Mouse (Mus musculus): Measurements from ENCODE around the gene Cep152.

Gene Cep152

DNA sequence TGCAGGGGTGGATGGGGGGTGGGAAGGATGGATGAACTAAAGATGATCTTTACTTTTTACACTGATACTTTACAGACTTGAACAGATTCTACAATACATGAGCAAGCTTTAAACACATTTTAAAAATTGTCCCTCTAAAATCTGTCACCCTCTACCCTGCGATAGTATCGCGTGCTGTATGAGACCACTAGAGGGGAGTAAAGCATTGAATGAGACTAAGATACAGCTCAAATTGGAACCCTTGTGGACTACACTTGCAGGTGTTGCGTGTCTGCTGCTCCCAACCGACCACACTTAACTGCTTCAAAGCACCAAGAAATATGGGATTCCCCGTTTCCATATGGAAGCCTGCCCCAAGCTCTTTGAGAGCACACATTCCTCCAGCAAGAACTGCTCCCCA is 69.1 kb downstream of the Cep152 start:
- no peak for DNase-seq (ENCODE audit: low spot score)

DNA sequence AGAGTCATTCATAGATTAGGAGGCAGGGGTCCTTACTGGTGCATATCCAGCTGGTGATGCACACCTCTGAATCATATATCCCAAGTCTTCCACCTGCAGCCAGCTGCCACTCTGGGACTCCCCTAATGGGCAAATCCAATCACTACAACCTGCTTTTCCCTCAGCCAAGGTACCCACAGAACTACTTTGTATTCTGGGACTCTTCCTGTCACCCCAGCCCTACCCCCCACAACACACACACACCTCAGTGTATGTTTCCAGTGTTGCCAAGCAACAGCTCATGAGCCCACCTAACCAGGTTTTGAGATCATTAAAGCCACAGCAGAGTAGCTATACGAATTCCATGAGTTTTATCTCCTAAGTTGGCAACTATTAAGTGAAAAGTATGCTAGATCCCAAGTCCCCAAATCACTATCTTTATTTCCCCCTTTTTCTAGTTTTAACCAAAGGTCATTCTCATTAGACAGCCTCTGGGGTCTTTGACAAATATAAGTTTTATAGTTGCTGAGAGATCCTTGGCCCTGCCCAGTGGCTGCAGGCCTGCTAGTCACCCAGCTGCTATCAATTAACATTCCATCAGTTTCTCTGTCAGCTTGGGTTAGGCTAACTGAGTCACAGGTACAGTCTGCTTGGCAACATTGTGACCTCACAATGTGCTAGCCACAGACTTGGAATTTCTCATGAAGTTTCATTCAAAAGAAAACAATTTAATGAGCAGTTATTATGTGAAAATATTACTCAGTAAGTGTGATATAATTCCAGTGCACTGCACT is 75.9 kb downstream of the Cep152 start:
- no peak for DNase-seq (ENCODE audit: low spot score)

DNA sequence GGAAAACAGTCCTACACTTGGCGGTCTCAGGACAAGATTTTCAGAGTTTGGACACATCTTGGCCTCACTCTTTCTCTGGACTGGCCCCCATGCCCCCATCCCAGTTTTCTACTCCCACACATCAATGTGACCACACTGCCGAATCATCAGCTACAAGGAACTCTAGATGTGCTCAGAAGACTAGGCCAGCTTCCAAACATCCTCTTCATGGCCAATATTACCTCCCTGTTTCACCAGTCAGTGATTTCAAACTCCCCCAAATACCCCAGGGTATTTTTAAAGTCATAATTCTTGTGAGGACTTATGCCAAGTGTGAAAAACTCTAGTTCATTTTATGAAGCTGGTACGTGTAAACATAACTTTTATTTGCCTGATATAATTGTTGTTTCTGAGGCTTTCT is 79.9 kb downstream of the Cep152 start:
- no peak for DNase-seq (ENCODE audit: low spot score)

DNA sequence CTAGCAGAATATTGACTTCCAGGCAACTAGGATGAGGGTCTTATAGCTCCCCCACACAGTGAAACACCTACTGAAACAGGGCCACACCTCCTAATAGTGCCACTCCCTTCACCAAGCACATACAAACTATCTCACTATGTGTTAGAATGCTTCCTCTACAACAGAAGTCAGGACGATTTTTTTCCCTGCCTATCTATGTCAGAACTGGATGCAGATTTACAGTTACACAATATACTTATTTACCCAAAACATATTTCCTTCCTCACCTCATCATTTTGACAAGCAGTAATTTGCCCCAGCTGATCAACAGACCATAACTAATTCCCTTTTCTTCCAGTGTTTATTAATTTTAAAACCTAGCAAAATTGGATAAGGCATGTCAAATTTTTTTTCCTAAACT is 81.3 kb downstream of the Cep152 start:
- no peak for DNase-seq (ENCODE audit: low spot score)

DNA sequence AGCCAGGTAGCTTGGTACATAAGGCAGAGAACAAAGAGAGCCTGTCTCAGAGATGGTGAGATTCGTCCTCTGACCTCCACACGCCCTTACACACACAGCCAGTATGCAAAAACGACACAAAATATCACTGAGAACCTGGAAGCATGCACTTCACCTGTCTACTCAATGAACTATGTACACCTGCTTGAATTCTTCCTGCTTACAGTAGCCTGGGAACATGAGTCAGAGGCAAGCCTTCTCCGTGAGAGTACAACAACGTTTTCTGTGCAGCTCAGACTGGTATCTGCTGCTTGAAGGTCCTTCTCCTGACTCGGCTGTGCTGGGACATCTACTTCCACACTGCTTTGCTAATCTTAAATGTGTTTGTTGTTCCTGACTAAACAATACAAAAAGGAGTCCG is 83.5 kb downstream of the Cep152 start:
- DNase-seq (ENCODE audit: low spot score): no peak

DNA sequence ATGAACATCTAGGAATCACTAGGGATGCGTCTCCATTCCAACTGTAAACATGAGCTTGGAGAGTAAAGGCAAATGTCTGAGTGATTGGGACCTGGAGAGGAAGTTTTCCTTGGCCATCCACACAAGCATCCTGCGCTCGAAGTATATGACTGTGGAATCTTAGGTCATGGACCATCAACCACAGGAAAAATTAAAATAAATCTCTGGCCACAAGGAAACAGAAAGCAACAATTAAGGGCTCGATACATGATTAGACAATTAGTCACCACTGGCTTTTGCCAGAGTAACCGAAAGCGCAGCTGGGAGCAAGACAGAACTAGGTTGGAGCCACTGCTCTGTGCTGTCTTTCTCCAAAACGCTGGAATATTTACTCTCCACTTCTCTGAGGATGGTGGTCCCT is 84.3 kb downstream of the Cep152 start:
- no peak for DNase-seq (ENCODE audit: low spot score)

DNA sequence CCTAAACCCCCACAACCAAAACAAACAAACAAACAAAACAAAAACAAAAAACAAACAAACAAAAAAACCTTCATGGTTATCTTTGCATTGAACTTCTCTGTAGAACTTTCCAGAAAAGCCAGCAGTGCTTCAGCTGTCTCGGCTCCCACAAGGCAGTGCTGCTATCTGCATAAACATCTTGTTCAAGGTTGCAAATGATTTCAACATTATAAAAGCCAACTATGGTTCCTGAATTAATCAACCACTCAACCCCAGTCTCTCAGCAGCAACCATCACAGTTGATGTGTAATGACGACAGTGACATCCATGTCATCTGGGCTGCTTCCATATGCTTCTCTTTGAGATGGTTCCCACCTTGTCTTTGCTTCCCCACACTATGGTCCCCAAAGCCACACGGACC is 85.3 kb downstream of the Cep152 start:
- DNase-seq (ENCODE audit: low spot score): no peak

DNA sequence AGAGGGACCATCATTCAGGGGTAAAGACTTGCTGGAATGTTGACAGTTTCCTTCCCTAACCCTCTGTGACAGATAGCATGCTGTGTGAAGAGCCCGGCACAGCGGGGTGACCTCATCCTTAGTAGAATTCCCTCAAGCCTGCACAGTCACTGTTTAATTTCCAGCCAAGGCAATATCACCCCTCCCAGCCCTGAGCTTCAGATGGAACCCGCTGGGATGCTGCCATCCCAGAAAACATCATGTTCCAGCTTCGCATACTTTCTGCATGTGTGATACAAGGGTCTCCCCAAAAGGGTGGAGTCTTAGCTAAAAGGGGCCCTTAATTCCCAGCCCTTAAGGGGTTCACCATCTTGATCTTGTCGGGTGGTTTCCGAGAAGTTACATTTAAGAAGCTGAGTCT is 94.2 kb downstream of the Cep152 start:
- no peak for DNase-seq (ENCODE audit: low spot score)

DNA sequence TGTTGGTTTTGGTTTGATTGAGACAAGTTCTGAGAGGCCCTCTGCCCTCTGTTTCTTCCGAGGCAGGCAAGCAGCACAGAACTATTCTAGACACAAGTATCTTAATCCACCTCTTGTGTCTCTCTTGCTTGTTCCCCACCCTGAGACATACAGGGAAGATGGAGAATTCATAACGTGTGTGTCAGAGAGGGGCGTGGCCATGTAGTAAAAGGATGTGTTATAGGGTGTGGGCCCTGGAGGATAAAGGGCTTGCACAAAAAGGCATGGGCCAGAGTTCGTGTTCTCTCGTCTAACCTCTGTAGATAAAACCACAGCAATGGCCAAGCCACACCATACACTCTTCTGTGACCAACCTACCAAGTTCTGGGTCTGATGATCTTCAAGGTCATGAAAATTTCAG is 98.3 kb downstream of the Cep152 start:
- DNase-seq (ENCODE audit: low spot score): no peak

DNA sequence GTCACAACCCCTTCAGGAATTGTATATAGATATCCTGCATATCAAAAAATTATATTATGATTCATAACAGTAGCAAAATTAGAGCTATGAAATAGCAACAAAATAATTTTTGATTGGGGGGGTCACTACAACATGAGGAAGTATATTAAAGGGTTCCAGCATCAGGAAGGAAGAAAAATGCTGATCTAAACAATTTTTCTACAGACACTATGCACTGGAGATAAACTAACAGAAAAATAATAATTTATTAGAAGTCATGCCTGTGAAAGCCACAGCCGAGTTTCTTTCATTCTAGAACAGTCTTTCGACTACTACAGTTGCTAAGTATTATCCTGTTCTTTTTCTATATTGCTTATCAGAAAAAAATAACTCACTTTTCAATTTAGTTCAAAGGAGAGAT is 99.4 kb downstream of the Cep152 start:
- no peak for DNase-seq (ENCODE audit: low spot score)

DNA sequence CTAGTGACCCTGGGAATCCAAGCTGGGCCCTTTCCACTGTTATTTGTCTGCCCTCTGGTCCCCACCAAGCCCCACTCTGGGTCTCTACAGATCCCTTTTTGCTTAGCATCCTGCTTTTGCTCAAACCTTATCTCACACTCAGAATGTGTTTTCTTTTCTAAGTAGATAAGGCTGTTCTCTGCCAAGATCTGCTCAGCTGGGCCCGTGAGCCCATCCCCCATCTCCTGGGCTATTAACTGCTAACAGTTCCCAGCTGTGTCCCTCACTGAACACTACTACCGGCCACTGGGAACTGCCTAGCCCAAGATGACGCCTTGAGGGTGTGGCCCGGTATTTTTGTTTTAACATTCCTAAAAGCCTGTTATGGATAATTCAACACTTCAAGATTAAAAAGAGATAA is 108.3 kb downstream of the Cep152 start:
- no peak for DNase-seq (ENCODE audit: low spot score)

DNA sequence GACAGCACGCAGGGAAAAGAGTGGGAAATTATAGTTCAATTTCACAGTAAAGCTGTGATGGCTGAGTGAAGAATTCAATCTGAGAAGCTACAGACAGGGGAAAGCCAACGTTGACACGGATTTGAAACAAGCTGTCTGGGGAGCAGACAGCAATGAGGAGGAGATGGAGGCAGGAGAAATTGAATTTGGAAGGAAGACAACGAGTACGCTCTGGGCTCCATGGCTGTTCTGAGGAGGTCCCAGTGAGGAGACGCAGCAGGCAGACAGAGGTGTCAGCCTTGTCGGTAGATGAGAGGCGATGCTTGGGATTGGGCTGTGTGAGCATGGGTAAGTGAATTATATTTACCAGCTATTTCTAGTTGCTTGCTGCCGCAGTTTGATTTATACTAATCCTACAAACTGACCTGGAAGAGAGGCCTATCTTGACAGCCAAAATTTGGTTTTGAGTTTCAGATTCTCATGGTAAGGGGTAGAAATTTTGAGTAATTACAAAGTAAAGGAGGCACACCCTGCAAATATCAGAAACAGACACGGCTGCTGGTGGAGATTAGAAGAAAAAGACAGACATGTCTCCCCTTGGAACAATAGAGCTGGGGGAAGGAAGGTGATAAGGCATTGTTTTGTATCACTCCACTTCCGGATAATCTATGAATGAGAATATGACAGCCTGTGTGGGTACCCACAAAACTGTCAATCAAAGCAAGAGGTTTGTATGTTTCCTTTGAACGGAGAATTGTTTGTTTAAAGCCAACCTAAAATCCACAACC is 109.4 kb downstream of the Cep152 start:
- no peak for DNase-seq (ENCODE audit: low spot score)

DNA sequence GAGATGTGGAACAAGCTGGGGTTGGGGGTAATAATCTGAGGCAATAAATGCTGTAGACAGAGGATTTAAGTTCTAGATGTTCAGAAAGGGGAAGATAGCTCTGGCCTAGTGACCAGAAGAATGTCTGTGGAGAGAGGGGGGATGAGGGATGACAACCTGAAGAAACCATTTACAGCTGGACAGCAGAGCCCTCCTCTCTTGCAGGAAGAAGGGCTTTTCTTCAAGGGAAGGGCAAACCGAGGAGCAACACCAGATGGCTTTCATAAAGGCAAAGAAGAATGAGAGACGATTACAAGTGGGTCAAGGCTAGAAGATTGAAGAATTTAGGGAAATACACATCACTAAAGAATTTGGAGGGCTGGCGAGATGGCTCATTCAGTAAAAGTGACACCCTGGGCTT is 110.5 kb downstream of the Cep152 start:
- no peak for DNase-seq (ENCODE audit: low spot score)
